Mouse (Mus musculus) hindbrain, embryonic 10.5 days (tissue): ENCODE results near the gene Prkcq. TPM values are rescaled to one million over a fixed set of nuclear protein-coding genes. Genes with fewer than 3 reads are reported as not detected.

Experiments
- DNase-seq: peaks from one replicate; pipeline ENCODE4 v3.0.0-alpha.2; 2017; ENCODE audit warnings: low spot score
- H3K27ac ChIP-seq: fragments of 300-500 bp; sonication (generic); 2 replicates; pipeline ENCODE4 v1.5.1; 2016; ENCODE audit warnings: mild to moderate bottlenecking, moderate library complexity
- H3K27me3 ChIP-seq: fragments of 300-500 bp; sonication (generic); 2 replicates; pipeline ENCODE4 v1.6.1; 2016; ENCODE audit warnings: mild to moderate bottlenecking; ENCODE audit not compliant: poor library complexity, insufficient read depth, severe bottlenecking
- H3K36me3 ChIP-seq: fragments of 300-500 bp; sonication (generic); 2 replicates; pipeline ENCODE4 v1.6.1; 2016; ENCODE audit warnings: mild to moderate bottlenecking, moderate library complexity
- H3K4me1 ChIP-seq: fragments of 300-500 bp; sonication (generic); replicated peaks from 2 replicates; pipeline ENCODE4 v1.6.1; 2016; ENCODE audit warnings: mild to moderate bottlenecking
- H3K4me3 ChIP-seq: fragments of 300-500 bp; sonication (generic); 2 replicates; pipeline ENCODE4 v1.5.1; 2016; ENCODE audit warnings: mild to moderate bottlenecking, moderate library complexity
- H3K9me3 ChIP-seq: fragments of 300-500 bp; sonication (generic); 2 replicates; pipeline ENCODE4 v1.6.1; 2016; ENCODE audit warnings: mild to moderate bottlenecking, moderate library complexity
- WGBS: fragments of 180-500 bp; shearing (Covaris S2); methylation state at CpG from one replicate; pipeline ENCODE4 v1.1.7; 2016; 5-methylcytosine and 5-hydroxymethylcytosine counted together
- polyA plus RNA-seq: library from polyadenylated mRNA; unstranded; fragments of >200 nt; fragmentation: Nextera tagmentation; extraction: Ambion mirVana; gene quantifications from 2 replicates; pipeline ENCODE4 v1.2.1, GENCODE M21; 2016

Prkcq gene
- polyA plus RNA-seq, 1 experiment from 2014 or later, result 1.9 TPM

GRCm38 (mm10) chr2:11239523-11239922, 67.6 kb downstream of the Prkcq start:
- no peak for DNase-seq
- no peak overlapping the region for H3K27ac ChIP-seq
- H3K9me3 ChIP-seq, result no peaks in the 10 kb centered on the region
- no peaks in the 10 kb centered on the region for H3K4me1 ChIP-seq
- no peak overlapping the region for H3K4me3 ChIP-seq
- H3K36me3 ChIP-seq, result no peaks in the 10 kb centered on the region
- H3K27me3 ChIP-seq, result no peaks in the 10 kb centered on the region

DNA sequence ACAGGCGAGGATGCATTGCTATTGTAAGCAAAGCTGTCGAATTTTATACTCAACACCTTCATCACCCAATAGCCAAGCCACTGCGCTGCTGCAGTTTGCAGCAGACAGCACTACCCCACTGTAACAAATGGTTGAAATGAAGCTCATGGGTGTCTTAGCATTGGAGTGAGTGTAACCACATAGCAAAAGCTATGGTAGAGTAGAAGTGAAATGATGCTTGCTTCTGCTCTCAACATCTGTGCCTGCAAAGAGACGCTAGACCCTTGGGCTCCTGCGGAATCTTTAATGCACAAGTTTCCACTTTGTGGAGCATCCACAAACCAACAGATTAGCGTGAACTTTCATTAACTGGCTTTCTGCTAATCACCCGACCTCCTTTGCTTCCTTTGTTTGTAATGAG, 74.0 kb downstream of the Prkcq start:
- no peaks in the 10 kb centered on the region for H3K9me3 ChIP-seq
- no peak overlapping the region for H3K27ac ChIP-seq
- H3K27me3 ChIP-seq, result no peaks in the 10 kb centered on the region
- H3K36me3 ChIP-seq, result no peaks in the 10 kb centered on the region
- WGBS, result 89% methylated on average over 7 of the region's 7 CpGs
- DNase-seq, result no peak
- H3K4me1 ChIP-seq, result no peaks in the 10 kb centered on the region
- H3K4me3 ChIP-seq, result no peak overlapping the region

- Histone ChIP-seq H3K9me3 (no peaks in the 10 kb centered on the region), H3K27me3 (no peaks in the 10 kb centered on the region), H3K4me3 (no peak overlapping the region), H3K36me3 (no peaks in the 10 kb centered on the region), H3K4me1 (no peaks in the 10 kb centered on the region), H3K27ac (no peak overlapping the region)
- DNase-seq, result peak; percentile 7
- 61% methylated on average over 8 of the region's 8 CpGs for WGBS
Observed at GRCm38 (mm10) chr2:11253945-11254344, 82.0 kb downstream of the Prkcq start.

DNA sequence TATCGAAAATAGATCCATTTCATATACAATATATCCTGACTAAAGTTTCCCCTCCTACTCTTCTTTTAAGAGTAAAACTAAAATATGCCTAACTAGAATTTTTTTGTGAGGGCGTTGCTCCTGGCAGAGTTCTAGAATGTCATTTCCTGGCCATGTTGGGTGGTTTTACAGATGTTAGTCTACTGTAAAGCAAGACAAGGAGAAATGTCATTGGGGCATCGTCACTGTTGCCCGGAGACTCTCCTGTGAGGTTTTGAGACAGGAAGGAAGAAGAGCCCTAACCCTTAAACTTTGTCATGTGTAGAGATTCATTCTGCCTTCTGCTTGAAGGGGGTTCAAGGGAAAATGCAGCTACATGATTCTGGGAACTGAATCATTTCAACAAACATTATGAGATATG, 82.5 kb downstream of the Prkcq start:
- Histone ChIP-seq H3K4me3 (no peak overlapping the region), H3K9me3 (no peaks in the 10 kb centered on the region), H3K4me1 (no peaks in the 10 kb centered on the region), H3K27ac (no peak overlapping the region), H3K27me3 (no peaks in the 10 kb centered on the region), H3K36me3 (no peaks in the 10 kb centered on the region)
- WGBS, result 93% methylated on average over 4 of the region's 4 CpGs
- no peak for DNase-seq

- no peak for DNase-seq
- no peak overlapping the region for H3K27ac ChIP-seq
- H3K36me3 ChIP-seq, result no peaks in the 10 kb centered on the region
- no peaks in the 10 kb centered on the region for H3K9me3 ChIP-seq
- WGBS, result 88% methylated on average over 6 of the region's 6 CpGs
- no peaks in the 10 kb centered on the region for H3K27me3 ChIP-seq
- no peaks in the 10 kb centered on the region for H3K4me1 ChIP-seq
- H3K4me3 ChIP-seq, result no peak overlapping the region
Observed at GRCm38 (mm10) chr2:11257260-11257850, 85.4 kb downstream of the Prkcq start.

DNA sequence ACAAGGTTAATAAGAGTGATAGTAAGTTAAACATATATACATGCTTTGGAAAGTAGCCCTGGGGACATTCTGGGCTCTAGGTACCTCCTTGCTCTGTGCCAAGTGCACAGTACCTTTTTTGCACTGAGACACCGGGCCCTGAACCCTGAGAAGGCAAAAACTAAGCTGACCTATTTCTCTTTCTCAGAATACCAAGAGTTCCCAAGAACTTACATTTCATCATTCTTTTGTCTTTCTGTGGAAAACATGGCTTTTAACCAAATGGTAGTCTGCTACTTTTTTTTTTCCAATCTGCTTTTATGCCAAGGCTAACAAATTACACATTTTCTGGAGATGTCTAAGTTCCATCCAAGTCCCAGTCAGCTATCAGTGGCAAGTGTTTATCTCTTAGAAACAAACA, 86.3 kb downstream of the Prkcq start:
- H3K27me3 ChIP-seq, result no peaks in the 10 kb centered on the region
- no peak for DNase-seq
- no peaks in the 10 kb centered on the region for H3K4me1 ChIP-seq
- no peak overlapping the region for H3K27ac ChIP-seq
- H3K9me3 ChIP-seq, result no peaks in the 10 kb centered on the region
- no peaks in the 10 kb centered on the region for H3K36me3 ChIP-seq
- no peak overlapping the region for H3K4me3 ChIP-seq
- 96% methylated on average over 1 of the region's 1 CpGs for WGBS

GRCm38 (mm10) chr2:11259361-11259760, 87.5 kb downstream of the Prkcq start:
- Histone ChIP-seq H3K27ac (no peak overlapping the region), H3K27me3 (no peaks in the 10 kb centered on the region), H3K4me3 (no peak overlapping the region), H3K4me1 (no peaks in the 10 kb centered on the region), H3K9me3 (no peaks in the 10 kb centered on the region), H3K36me3 (no peaks in the 10 kb centered on the region)
- DNase-seq, result no peak
- WGBS, result 88% methylated on average over 5 of the region's 5 CpGs

GRCm38 (mm10) chr2:11264836-11265235, 92.9 kb downstream of the Prkcq start:
- no peaks in the 10 kb centered on the region for H3K9me3 ChIP-seq
- DNase-seq, result no peak
- no peaks in the 10 kb centered on the region for H3K4me1 ChIP-seq
- H3K4me3 ChIP-seq, result no peak overlapping the region
- no peak overlapping the region for H3K27ac ChIP-seq
- WGBS, result 93% methylated on average over 5 of the region's 5 CpGs
- H3K27me3 ChIP-seq, result no peaks in the 10 kb centered on the region
- no peaks in the 10 kb centered on the region for H3K36me3 ChIP-seq

DNA sequence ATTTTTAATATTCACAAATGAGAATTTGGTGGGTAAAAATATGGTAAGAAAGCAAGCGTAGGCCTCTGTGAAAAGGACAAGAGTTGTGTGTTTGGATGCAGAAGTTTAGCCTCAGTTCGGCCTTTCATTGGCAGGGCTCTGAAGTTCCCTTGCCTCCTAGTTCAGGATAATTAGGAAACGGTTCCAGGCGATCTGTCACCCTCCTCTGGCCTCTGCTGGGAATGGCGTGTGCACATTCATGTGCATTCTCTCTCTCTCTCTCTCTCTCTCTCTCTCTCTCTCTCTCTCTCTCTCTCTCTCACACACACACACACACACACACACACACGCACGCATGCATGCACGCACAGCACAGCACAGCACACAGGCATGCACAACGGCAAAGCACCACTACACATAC, 93.5 kb downstream of the Prkcq start:
- DNase-seq, result no peak
- H3K9me3 ChIP-seq, result no peaks in the 10 kb centered on the region
- H3K4me1 ChIP-seq, result no peaks in the 10 kb centered on the region
- WGBS, result 87% methylated on average over 9 of the region's 9 CpGs
- H3K27me3 ChIP-seq, result no peaks in the 10 kb centered on the region
- H3K36me3 ChIP-seq, result no peaks in the 10 kb centered on the region
- H3K27ac ChIP-seq, result no peak overlapping the region
- H3K4me3 ChIP-seq, result no peak overlapping the region

GRCm38 (mm10) chr2:11266294-11266693, 94.4 kb downstream of the Prkcq start:
- no peak overlapping the region for H3K27ac ChIP-seq
- H3K27me3 ChIP-seq, result no peaks in the 10 kb centered on the region
- WGBS, result 66% methylated on average over 5 of the region's 5 CpGs
- H3K9me3 ChIP-seq, result no peaks in the 10 kb centered on the region
- DNase-seq, result no peak
- H3K4me3 ChIP-seq, result no peak overlapping the region
- no peaks in the 10 kb centered on the region for H3K4me1 ChIP-seq
- H3K36me3 ChIP-seq, result no peaks in the 10 kb centered on the region

DNA sequence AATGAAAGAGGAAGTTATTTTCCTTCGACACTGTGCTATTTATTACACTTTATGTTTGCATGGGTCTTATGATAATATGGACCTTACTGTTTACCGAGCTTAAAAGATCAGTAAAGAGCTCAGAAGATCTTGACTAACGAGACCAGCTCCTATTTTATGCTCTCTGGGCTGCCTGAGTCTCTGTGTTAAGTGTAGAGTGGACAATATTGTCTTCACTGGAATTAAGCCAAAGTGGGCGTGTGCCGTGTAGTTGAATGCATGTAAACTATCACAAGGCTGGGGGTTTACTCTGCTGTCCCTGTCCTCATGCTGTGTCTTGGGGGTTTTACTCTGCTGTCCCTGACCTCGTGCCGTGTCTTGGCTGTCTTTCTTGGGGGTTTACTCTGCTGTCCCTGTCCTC, 107.1 kb downstream of the Prkcq start:
- Histone ChIP-seq H3K4me3 (no peak overlapping the region), H3K4me1 (no peaks in the 10 kb centered on the region), H3K27me3 (no peaks in the 10 kb centered on the region), H3K27ac (no peak overlapping the region), H3K36me3 (no peaks in the 10 kb centered on the region), H3K9me3 (no peaks in the 10 kb centered on the region)
- WGBS, result 86% methylated on average over 7 of the region's 7 CpGs
- no peak for DNase-seq

DNA sequence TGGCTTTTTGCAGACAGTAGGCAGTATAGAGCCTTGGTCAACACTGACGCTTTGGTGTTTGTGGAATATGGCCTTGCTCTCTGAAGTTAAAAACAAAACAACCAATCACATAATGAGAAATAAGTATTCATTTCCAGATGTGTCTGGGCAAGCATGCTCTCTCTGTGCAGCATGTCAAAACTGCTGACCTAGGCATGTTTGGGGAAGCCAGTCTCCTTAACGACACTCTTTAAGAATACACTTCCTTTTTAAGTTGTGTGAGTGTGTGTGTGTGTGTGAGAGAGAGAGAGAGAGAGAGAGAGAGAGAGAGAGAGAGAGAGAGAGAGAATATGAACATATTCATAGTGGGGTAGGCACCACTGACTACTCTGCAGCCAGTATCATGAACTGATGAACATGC, 108.3 kb downstream of the Prkcq start:
- H3K36me3 ChIP-seq, result no peaks in the 10 kb centered on the region
- H3K27ac ChIP-seq, result no peak overlapping the region
- 0 out of 2 replicates have a peak, but pooled peaks cover 2% of the 10 kb centered on the region for H3K9me3 ChIP-seq
- no peaks in the 10 kb centered on the region for H3K4me1 ChIP-seq
- no peaks in the 10 kb centered on the region for H3K27me3 ChIP-seq
- DNase-seq, result no peak
- 85% methylated on average over 2 of the region's 2 CpGs for WGBS
- H3K4me3 ChIP-seq, result no peak overlapping the region

DNA sequence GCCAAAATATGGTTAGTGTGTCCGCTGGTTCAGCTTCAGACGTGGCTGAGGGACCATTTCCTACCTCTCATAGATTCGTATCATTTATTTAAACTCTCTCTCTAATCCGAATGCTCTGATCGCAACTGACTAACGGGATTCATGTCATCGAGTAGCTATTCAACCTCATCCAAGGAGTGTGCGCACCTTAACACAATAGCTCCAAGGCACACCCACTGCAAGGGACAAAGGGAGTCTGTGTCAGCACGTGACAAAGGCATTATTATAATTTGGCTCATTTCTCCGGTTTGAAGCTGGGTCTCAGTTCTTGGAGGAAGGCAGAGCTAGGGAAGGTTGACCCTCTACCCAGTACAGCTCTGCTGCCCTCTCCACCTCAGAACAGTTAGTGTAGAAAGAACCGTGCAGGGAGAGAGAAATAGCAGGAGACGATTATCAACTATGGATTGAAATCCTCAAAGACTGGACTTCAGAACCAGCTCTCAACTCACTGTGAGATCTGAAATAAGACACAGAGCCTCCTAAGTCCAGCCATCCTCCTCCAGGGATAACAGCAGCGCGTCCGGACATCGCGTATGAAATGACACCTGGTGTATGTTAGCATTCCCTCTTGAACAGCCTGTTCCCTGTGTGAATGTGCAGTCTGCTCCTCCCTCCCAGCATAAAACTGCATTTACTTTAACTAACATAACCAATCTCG, 116.1 kb downstream of the Prkcq start:
- Histone ChIP-seq H3K4me1 (no peaks in the 10 kb centered on the region), H3K27me3 (no peaks in the 10 kb centered on the region), H3K9me3 (0 out of 2 replicates have a peak, but pooled peaks cover 6% of the 10 kb centered on the region), H3K4me3 (no peak overlapping the region), H3K27ac (no peak overlapping the region), H3K36me3 (no peaks in the 10 kb centered on the region)
- 80% methylated on average over 18 of the region's 18 CpGs for WGBS
- DNase-seq, result no peak

- 9% methylated on average over 7 of the region's 7 CpGs for WGBS
- Histone ChIP-seq H3K36me3 (no peaks in the 10 kb centered on the region), H3K27ac (no peak overlapping the region), H3K9me3 (0 out of 2 replicates have a peak, but pooled peaks cover 6% of the 10 kb centered on the region), H3K27me3 (no peaks in the 10 kb centered on the region), H3K4me1 (no peaks in the 10 kb centered on the region), H3K4me3 (no peak overlapping the region)
- peak; percentile 83 for DNase-seq
Observed at GRCm38 (mm10) chr2:11288531-11288846, 116.6 kb downstream of the Prkcq start.
